Mouse (Mus musculus): ENCODE data around the gene Gsto1. TPM values are rescaled to one million over a fixed set of nuclear protein-coding genes. Genes with fewer than 3 reads are reported as not detected.

The Gsto1 gene
- total and polyA plus RNA-seq, 2 experiments from 2014 or later: 120 to 166 TPM

- Histone ChIP-seq H3K9ac (no peak overlapping the region), H3K9me3 (ENCODE audit: low read length) (no peaks in the 10 kb centered on the region), H3K4me2 (ENCODE audit: low read depth) (no peak overlapping the region), H3K4me3 (ENCODE audit: low read depth, low read length) (no peak overlapping the region), H3K27ac (ENCODE audit: low read depth, low read length) (no peak overlapping the region), H3K4me1 (ENCODE audit: insufficient read depth) (no peaks in the 10 kb centered on the region; the same call in 1 of the 2 replicates), H3K27me3 (ENCODE audit: insufficient read depth, low read length) (no peaks in the 10 kb centered on the region), H3K36me3 (ENCODE audit: insufficient read depth) (0 out of 2 replicates have a peak, but pooled peaks cover 17% of the 10 kb centered on the region)
- DNase-seq (no peak), ATAC-seq (no peak)
- 88% methylated on average over 10 of the region's 10 CpGs for WGBS
- no peak for TF ChIP-seq CTCF (IDR thresholded peaks at IDR 0.05; ENCODE audit: low read depth)
Observed at GRCm38 (mm10) chr19:47900558-47900957, 45.8 kb downstream of the Gsto1 start.

GRCm38 (mm10) chr19:47902316-47903201 is 47.8 kb downstream of the Gsto1 start:
- ATAC-seq: no peak

GRCm38 (mm10) chr19:47903679-47904078 is 48.9 kb downstream of the Gsto1 start:
- Histone ChIP-seq H3K36me3 (ENCODE audit: insufficient read depth) (no peaks in the 10 kb centered on the region), H3K4me2 (ENCODE audit: low read depth) (no peak overlapping the region), H3K4me1 (ENCODE audit: insufficient read depth) (peaks cover 1% of the 10 kb centered on the region), H3K9ac (no peak overlapping the region), H3K27me3 (ENCODE audit: insufficient read depth, low read length) (no peaks in the 10 kb centered on the region), H3K9me3 (ENCODE audit: low read length) (no peaks in the 10 kb centered on the region), H3K4me3 (ENCODE audit: low read depth, low read length) (no peak overlapping the region), H3K27ac (ENCODE audit: low read depth, low read length) (no peak overlapping the region)
- TF ChIP-seq CTCF (IDR thresholded peaks at IDR 0.05; ENCODE audit: low read depth): no peak
- no peak for DNase-seq
- 54% methylated on average over 4 of the region's 4 CpGs for WGBS
- peak; percentile 43 for ATAC-seq

More at GRCm38 (mm10) chr19:47902316-47903201, 47.8 kb downstream of the Gsto1 start:
- no peaks in the 10 kb centered on the region; the same call in 1 of the 2 replicates for H3K4me1 ChIP-seq (ENCODE audit: insufficient read depth)
- no peaks in the 10 kb centered on the region for H3K27me3 ChIP-seq (ENCODE audit: insufficient read depth, low read length)
- no peak overlapping the region for H3K27ac ChIP-seq (ENCODE audit: low read depth, low read length)
- no peak for DNase-seq
- no peak overlapping the region for H3K9ac ChIP-seq
- no peak overlapping the region for H3K4me2 ChIP-seq (ENCODE audit: low read depth)
- 74% methylated on average over 13 of the region's 13 CpGs for WGBS
- H3K9me3 ChIP-seq (ENCODE audit: low read length): no peaks in the 10 kb centered on the region
- no peak for TF ChIP-seq CTCF (IDR thresholded peaks at IDR 0.05; ENCODE audit: low read depth)
- no peak overlapping the region for H3K4me3 ChIP-seq (ENCODE audit: low read depth, low read length)
- H3K36me3 ChIP-seq (ENCODE audit: insufficient read depth): 0 out of 2 replicates have a peak, but pooled peaks cover 5% of the 10 kb centered on the region

- no peak for TF ChIP-seq CTCF (IDR thresholded peaks at IDR 0.05; ENCODE audit: low read depth)
- H3K4me2 ChIP-seq (ENCODE audit: low read depth): no peak overlapping the region
- no peaks in the 10 kb centered on the region for H3K36me3 ChIP-seq (ENCODE audit: insufficient read depth)
- no peak overlapping the region for H3K27ac ChIP-seq (ENCODE audit: low read depth, low read length)
- H3K4me1 ChIP-seq (ENCODE audit: insufficient read depth): peaks cover 5% of the 10 kb centered on the region
- WGBS: 72% methylated on average over 4 of the region's 4 CpGs
- H3K9ac ChIP-seq: no peak overlapping the region
- no peak for ATAC-seq
- H3K4me3 ChIP-seq (ENCODE audit: low read depth, low read length): no peak overlapping the region
- DNase-seq: no peak
- H3K9me3 ChIP-seq (ENCODE audit: low read length): no peaks in the 10 kb centered on the region
- H3K27me3 ChIP-seq (ENCODE audit: insufficient read depth, low read length): no peaks in the 10 kb centered on the region
Observed at GRCm38 (mm10) chr19:47905081-47905480, 50.3 kb downstream of the Gsto1 start.

GRCm38 (mm10) chr19:47905603-47906002 is 50.8 kb downstream of the Gsto1 start:
- no peak overlapping the region for H3K27ac ChIP-seq (ENCODE audit: low read depth, low read length)
- H3K9ac ChIP-seq: no peak overlapping the region
- no peak overlapping the region for H3K4me3 ChIP-seq (ENCODE audit: low read depth, low read length)
- TF ChIP-seq CTCF (IDR thresholded peaks at IDR 0.05; ENCODE audit: low read depth): no peak
- DNase-seq (no peak), ATAC-seq (no peak)
- no peaks in the 10 kb centered on the region for H3K27me3 ChIP-seq (ENCODE audit: insufficient read depth, low read length)
- H3K4me1 ChIP-seq (ENCODE audit: insufficient read depth): peaks cover 8% of the 10 kb centered on the region
- 92% methylated on average over 5 of the region's 5 CpGs for WGBS
- no peaks in the 10 kb centered on the region for H3K9me3 ChIP-seq (ENCODE audit: low read length)
- H3K4me2 ChIP-seq (ENCODE audit: low read depth): no peak overlapping the region
- H3K36me3 ChIP-seq (ENCODE audit: insufficient read depth): no peaks in the 10 kb centered on the region

GRCm38 (mm10) chr19:47907596-47907995 is 52.8 kb downstream of the Gsto1 start:
- no peak for ATAC-seq
- WGBS: 94% methylated on average over 9 of the region's 9 CpGs
- Histone ChIP-seq H3K9ac (no peak overlapping the region), H3K36me3 (ENCODE audit: insufficient read depth) (no peaks in the 10 kb centered on the region), H3K4me3 (ENCODE audit: low read depth, low read length) (no peak overlapping the region), H3K9me3 (ENCODE audit: low read length) (no peaks in the 10 kb centered on the region), H3K27me3 (ENCODE audit: insufficient read depth, low read length) (no peaks in the 10 kb centered on the region), H3K4me2 (ENCODE audit: low read depth) (no peak overlapping the region), H3K4me1 (ENCODE audit: insufficient read depth) (peaks cover 8% of the 10 kb centered on the region), H3K27ac (ENCODE audit: low read depth, low read length) (no peak overlapping the region)
- DNase-seq: no peak
- no peak for TF ChIP-seq CTCF (IDR thresholded peaks at IDR 0.05; ENCODE audit: low read depth)

- peak overlapping the region; percentile 85; the same call in 1 of the 2 replicates for H3K27ac ChIP-seq (ENCODE audit: low read depth, low read length)
- DNase-seq (no peak), ATAC-seq (no peak; the same call in none of the 2 replicates)
- peak overlapping the region; percentile 50 for H3K4me2 ChIP-seq (ENCODE audit: low read depth)
- H3K36me3 ChIP-seq (ENCODE audit: insufficient read depth): no peaks in the 10 kb centered on the region
- no peak for TF ChIP-seq CTCF (IDR thresholded peaks at IDR 0.05; ENCODE audit: low read depth)
- H3K4me3 ChIP-seq (ENCODE audit: low read depth, low read length): no peak overlapping the region
- H3K9me3 ChIP-seq (ENCODE audit: low read length): no peaks in the 10 kb centered on the region
- H3K4me1 ChIP-seq (ENCODE audit: insufficient read depth): peaks cover 8% of the 10 kb centered on the region; the same call in 1 of the 2 replicates
- H3K27me3 ChIP-seq (ENCODE audit: insufficient read depth, low read length): no peaks in the 10 kb centered on the region
- WGBS: 23% methylated on average over 6 of the region's 6 CpGs
- H3K9ac ChIP-seq: peak overlapping the region; percentile 61; the same call in 1 of the 2 replicates
Observed at GRCm38 (mm10) chr19:47908961-47909371, 54.2 kb downstream of the Gsto1 start.
